Mouse (Mus musculus) myocyte (in vitro differentiated cells): ENCODE results near the gene Ctsq.

Source experiments
- CEBPB ChIP-seq: IDR thresholded peaks from 2 replicates; pipeline ENCODE4 v1.6.1; 2011; ENCODE audit warnings: mild to moderate bottlenecking, moderate library complexity; ENCODE audit not compliant: poor library complexity, insufficient read depth, severe bottlenecking
- E2F4 ChIP-seq: IDR thresholded peaks from one replicate; pipeline ENCODE4 v1.6.1; 2011; ENCODE audit warnings: mild to moderate bottlenecking, control low read depth, moderate library complexity; ENCODE audit not compliant: insufficient read depth
- MAX ChIP-seq: IDR thresholded peaks from one replicate; pipeline ENCODE4 v1.6.1; 2011; ENCODE audit warnings: low read depth, mild to moderate bottlenecking, control low read depth
- MYOG ChIP-seq, 3 experiments: IDR thresholded peaks; one replicate each; pipeline ENCODE4 v1.6.1; 2011; ENCODE audit warnings: control low read depth in 2 of 3, low read depth in 2 of 3, mild to moderate bottlenecking in 2 of 3; ENCODE audit not compliant: insufficient read length in 2 of 3, control insufficient read depth in 1 of 3, insufficient read depth in 1 of 3
- POLR2A ChIP-seq: IDR thresholded peaks from one replicate; pipeline ENCODE4 v1.6.1; 2011; ENCODE audit warnings: low read depth, mild to moderate bottlenecking, control low read depth, moderate library complexity; ENCODE audit not compliant: insufficient read length
- POLR2AphosphoS2 ChIP-seq: IDR thresholded peaks from one replicate; pipeline ENCODE4 v1.6.1; 2011; ENCODE audit warnings: low read depth, control low read depth; ENCODE audit not compliant: insufficient read length
- SRF ChIP-seq: IDR thresholded peaks from one replicate; pipeline ENCODE4 v1.6.1; 2011; ENCODE audit warnings: low read depth; ENCODE audit not compliant: control insufficient read depth, insufficient read length
- TCF12 ChIP-seq: IDR thresholded peaks from one replicate; pipeline ENCODE4 v1.6.1; 2011; ENCODE audit warnings: mild to moderate bottlenecking, control low read depth; ENCODE audit not compliant: poor library complexity, insufficient read depth, severe bottlenecking

GRCm38 (mm10) chr13:61010171-61010570 lies 30.3 kb downstream of the Ctsq start:
- TF ChIP-seq POLR2A (no peak), SRF (no peak), E2F4 (no peak), MAX (no peak), POLR2AphosphoS2 (no peak), CEBPB (no peak), TCF12 (no peak), MYOG (IDR thresholded peaks at IDR 0.05; ENCODE audit: control insufficient read depth in 1 of 3, insufficient read depth in 1 of 3, insufficient read length in 2 of 3, low read depth in 2 of 3) (no peak)
